Mouse (Mus musculus) ES-Bruce4 (cell line): ENCODE measurements at regions not wholly inside any gene's neighbourhood (a gene's known extent, or its start where the extent isn't known, plus 50 kb on each side); places are given as distances from the start of the nearest gene placed in this dataset.

ENCODE experiments used
- CTCF ChIP-seq: IDR thresholded peaks from one replicate; pipeline ENCODE4 v1.8.1; 2011; ENCODE audit warnings: low read depth, low read length
- POLR2A ChIP-seq: IDR thresholded peaks from one replicate; pipeline ENCODE4 v1.8.1; 2011; ENCODE audit warnings: low read length; ENCODE audit not compliant: insufficient read depth

- TF ChIP-seq CTCF (no peak), POLR2A (no peak)
These were observed 238.7 kb upstream of the Fggy start for GRCm38 (mm10) chr4:95318561-95318960.
